Mouse (Mus musculus) adrenal gland, adult 18-20 months (tissue): Measurements from ENCODE around the gene Rapgef4. TPM values are rescaled to one million over a fixed set of nuclear protein-coding genes. Genes with fewer than 3 reads are reported as not detected.
A peak's percentile ranks its signal among the peaks of the same experiment; 100 is the strongest.

Experiments
- DNase-seq, 2 experiments: peaks; one replicate each; pipeline ENCODE4 v3.0.0; 2021 to 2022; ENCODE audit warnings: low spot score in 2 of 2
- long read RNA-seq, 2 experiments: library from polyadenylated mRNA; stranded (forward); transcript quantifications; one replicate each; pipeline ENCODE4 v2.0.0; 2021
- total RNA-seq, 2 experiments: library from RNA; stranded (reverse); gene quantifications; 1 replicate in 1 of 2; 2 replicates in 1 of 2; pipeline ENCODE4 v1.2.3; 2021

Rapgef4 gene
- 100 to 1,000 TPM in 1 of 2 experiments, 10 to 100 TPM in 1; 43.3 to 279 TPM for total RNA-seq
- long read RNA-seq, experiment 1, partial matches to known transcripts: 4 of 35 reads
- long read RNA-seq, experiment 1, other reads (novel, unspliced or antisense): 31 of 35 reads
- long read RNA-seq, experiment 2, full-length matches to known transcripts: 8 of 385 reads
- long read RNA-seq, experiment 2, partial matches to known transcripts: 59 of 385 reads
- long read RNA-seq, experiment 2, other reads (novel, unspliced or antisense): 318 of 385 reads

DNA sequence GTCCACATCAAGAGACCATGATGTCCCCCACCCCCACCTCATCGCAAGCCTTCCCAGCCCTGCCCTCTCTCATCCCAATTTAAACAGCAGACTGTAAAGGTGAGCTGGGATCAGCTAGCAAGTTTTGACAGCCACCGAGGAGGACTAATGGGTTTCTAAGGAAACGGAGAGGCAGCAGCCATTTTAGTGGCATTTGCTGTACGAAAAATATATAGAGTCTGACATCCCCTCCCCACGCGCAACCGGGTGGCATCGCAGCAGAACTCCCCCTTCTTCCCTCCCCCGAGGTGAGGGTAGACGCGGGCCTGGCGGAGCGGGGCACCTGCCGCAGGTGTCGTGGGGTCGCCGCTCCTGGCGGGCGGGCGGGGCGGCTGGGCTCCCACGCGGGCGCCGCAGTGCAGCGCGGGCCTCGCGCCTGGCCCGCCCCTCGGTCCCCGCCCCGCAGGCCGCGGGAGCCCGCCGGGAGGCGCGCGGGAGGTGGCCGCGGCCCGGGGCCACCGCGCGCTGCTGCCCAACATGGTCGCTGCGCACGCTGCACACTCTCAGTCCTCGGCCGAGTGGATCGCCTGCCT lies at the start of gene Rapgef4:
Rapgef4 (plus strand) TSS at position 470 of the 572 bp plus-strand sequence.
- peak; percentile 40 to 50 for DNase-seq

- DNase-seq: no peak
Measured at GRCm38 (mm10) chr2:71934046-71934445, 47.0 kb upstream of the Rapgef4 start.

- DNase-seq: no peak
Measured at GRCm38 (mm10) chr2:71936711-71937110, 44.3 kb upstream of the Rapgef4 start.

- no peak for DNase-seq
Measured at GRCm38 (mm10) chr2:71937649-71938308, 43.3 kb upstream of the Rapgef4 start.

DNA sequence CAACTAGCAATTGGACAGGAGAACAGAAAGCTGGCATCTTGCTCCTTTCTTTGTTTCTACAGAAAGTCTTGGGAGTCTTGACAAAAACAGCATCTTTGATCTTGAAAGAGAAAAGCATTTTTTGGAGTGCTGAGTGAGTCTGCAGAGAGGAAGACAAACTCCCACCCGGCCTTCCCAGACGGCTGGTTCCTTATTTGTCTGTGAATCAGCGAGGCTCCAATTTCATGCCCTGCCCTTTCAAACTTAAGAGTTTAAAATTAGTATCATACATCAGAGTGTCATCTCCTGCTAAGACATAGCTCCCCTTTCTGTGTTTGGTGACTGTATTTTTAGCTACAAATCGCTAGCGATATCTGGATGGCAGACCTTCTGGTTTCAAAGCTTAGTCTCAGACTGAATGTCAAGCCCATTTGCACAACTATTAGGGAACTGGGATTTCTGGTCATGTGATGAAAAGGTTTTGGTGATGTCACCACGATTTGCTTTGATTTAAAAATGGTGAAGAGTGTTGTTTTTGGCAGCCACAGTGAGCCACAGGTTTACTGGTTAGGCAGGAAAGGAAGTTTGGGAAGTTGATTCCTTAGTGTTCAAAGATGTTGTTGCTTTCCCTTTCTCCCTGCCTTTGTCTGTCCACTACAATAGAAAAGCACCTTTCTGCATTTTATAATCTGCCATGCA lies 42.2 kb upstream of the Rapgef4 start:
- DNase-seq: no peak

DNA sequence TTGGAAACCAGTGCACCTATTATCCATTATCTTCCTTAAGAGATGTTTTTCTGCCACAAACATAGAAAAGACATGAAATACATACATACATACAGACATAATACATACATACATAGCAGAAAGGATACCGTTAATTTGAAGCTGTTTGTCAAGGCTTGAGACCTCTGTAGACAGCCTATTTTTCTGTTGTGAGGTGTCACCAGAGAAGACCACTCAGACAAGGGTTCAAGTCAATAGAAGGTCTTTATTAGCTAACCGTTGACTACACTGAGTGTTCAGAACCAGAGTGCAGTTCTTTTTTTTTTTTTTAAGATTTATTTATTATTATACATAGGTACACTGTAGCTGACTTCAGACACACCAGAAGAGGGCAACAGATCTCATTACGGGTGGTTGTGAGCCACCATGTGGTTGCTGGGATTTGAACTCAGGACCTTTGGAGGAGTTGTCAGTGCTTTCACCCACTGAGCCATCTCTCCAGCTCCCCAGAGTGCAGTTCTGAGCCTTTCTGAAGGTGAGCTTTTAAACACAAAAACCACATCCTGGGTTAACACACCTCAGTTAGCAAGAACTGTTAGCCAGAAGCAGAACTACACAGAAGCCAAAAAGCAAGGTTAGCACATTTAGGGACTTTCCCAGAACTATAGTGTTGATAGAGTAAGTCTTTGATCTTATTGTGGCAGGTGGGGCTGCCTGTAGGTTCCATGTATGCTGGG lies 39.9 kb upstream of the Rapgef4 start:
- DNase-seq: no peak

DNA sequence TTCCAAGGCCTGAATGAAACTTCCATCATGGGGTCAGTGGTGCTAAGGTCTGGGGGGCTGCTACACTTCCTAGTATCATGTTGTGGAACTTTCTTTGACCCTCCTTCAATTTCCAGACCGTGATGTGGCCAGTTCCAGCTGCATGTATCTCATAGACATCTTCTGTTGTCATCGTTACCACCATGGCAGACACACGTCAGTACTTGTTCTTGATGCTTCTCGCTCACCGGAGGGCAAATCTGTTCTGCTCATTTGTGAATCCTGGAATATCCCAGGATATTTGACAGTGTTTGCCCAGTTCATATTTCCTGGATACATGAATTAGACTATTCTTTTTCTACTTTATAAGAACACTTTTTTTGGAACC lies 39.3 kb upstream of the Rapgef4 start:
- DNase-seq: no peak

GRCm38 (mm10) chr2:71951212-71951611 lies 29.8 kb upstream of the Rapgef4 start:
- DNase-seq: no peak

GRCm38 (mm10) chr2:71955637-71956036 lies 25.4 kb upstream of the Rapgef4 start:
- DNase-seq: peak; percentile 42 to 54

DNA sequence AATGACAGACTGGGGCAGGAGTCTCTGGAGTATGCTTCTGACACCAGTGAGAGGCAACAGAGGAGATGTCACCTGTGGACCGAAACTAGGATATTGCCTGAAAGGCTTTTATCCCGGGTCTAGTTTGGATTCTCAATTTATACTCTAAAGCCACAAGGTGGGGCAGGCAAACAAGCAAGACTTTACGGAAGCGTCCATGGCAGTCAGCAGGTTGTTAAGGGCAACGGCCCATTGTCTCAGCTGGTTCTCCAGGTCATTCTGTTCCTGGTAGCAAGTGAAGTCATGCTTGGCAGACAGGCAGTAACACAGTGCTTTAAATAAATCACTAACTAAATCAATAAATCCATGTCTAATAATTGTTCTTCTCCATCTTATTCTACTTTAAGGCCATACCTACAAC lies 24.6 kb upstream of the Rapgef4 start:
- DNase-seq: no peak

GRCm38 (mm10) chr2:71957951-71958350 lies 23.1 kb upstream of the Rapgef4 start:
- no peak for DNase-seq

DNA sequence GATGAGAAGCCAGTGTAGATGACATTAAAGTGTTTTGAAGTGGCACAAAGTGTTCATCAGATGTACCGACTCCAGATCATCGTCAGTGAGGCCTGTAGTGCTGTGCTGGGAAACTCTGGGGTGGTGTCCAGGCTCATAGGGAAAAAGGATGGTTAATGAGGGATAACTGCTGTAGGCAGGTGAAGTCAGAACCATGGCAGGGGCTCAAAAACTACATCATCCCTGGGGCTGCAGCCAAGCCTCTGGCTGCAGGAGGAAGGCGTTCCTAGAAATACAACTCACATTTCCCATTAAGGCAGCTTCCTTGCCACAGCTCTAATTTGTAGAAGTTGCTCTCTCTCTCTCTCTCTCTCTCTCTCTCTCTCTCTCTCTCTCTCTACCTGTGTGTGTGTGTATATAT lies 22.6 kb upstream of the Rapgef4 start:
- no peak for DNase-seq

GRCm38 (mm10) chr2:71964216-71964615 lies 16.8 kb upstream of the Rapgef4 start:
- DNase-seq: no peak

DNA sequence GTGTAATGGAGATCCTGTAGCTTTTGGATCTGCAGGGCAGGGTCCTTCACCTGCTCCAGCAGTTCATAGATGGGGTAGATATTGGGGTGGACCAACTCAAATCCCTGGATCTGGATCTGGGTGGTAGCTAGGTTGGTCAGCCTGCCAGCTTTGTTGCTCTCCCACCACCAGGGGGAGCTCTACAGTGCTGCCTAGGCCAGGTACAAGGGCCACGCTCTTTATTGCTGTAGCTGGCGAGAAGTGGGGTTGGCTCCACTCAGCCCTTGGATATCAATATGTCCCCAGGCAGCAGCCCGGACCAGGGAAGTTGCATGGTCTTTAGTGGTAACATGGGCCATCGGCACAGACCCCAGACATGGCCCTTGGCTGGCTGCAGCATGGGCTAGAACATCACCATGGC lies 15.6 kb upstream of the Rapgef4 start:
- peak; percentile 53 to 61 for DNase-seq

DNA sequence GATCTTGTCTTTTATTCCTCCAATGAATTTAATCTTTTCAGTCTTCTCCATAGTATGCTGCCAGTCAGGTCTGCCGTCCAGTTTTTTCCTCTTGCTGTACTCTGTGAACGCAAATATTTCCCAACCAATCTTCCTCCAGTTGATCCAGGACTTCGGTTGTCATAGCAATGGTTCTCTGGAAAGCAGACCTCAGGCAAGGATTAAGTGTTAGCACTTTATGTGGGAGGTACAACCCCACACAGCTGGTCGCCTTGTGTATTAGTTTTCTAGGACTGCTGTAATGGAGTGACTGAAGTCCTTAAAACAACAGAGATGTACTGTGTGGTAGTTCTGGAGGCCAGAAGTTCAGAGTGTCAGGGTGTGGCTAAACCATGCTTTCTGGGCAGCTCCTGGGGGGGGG lies 14.3 kb upstream of the Rapgef4 start:
- DNase-seq: no peak

DNA sequence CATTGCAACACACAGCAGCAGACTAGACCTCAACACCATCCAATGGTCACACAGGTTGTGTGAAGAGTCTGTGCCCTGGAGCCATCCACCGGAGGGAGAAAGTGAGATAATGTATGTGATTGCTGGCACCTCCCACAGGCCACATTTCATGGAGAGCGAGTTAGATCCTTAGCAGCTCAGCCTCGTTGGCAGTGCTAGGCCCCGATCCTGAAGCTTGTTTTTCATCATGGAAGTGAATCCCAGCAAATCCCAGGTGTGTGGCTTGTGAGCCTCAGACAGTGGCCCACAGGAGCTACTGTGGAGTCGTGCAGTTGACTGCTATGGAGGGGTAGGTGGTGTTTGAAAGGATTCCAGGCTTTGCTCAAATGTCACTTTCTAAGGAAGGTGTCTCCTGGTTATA lies 13.2 kb upstream of the Rapgef4 start:
- no peak for DNase-seq

DNA sequence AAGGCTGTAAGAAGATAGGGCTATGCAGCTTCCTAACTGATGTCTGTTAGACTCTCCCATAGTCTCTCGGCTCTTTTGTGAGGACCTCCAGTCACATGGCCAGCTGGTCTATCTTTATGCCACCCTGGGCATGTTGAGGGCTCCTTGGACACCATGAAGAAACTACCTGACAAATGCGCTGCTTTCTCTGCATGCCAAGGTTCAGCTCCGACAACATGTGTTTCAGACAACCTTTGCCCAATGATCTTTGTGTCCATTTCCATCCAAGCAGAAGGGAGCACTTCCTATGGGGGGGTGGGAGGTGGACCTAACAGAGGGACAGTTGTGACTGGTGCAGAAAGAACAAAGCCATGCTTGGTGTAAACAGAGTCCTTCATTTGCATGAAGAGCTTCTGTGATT lies 7.4 kb upstream of the Rapgef4 start:
- no peak for DNase-seq

DNA sequence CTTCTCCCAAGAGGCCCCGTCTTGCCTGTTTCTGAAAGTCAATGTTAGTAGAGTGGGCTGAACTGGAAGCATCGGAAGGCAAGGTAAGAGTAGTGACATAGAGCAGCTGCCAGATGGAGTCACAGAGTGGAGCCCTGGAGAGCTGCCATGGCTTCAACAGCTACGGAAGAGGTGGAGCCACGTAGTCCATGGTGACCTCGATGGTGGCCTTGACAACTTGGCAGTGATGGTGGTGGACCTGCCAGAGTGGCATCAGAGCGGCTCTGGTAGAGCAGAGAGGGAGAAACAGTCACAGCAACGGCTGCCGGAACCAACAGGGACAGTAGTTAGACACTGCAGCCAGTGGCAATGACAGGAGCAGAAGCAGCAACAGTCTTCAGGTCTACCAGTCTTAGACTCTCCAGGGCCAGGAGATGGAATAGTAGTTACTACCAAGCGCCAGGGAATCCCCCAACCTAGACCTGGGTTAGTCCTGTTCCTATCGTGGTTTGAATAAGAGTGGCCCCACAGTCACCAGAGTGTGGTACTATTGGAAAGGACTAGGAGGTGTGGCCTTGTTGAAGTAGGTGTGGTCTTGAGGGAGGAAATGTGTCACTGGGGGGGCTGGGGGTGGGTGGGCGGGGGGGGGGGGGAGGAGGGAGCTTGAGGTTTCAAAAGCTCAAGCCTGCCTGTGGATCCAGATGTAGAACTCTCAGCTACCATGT lies 6.7 kb upstream of the Rapgef4 start:
- peak in 1 of 2 experiments; percentile 32 for DNase-seq

DNA sequence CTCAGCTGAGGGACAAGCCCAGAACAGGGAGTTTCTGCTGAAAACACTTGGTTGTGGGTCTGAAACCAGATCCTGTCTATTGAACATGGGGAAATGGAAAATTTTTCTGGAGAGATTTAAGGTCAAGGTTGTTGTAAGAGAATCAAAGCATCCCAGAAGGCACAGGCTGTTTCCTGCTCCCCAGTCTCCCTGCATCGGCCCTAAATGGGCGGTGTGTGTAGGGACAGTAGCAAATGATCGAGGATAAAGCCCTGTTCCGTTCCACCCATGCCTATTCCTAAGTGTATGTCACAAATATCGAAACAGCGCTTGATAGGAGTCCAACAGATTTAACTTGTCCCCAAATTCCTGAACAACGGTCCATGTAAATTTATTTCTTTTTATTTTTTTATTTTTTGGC lies 1.1 kb upstream of the Rapgef4 start:
- no peak for DNase-seq

GRCm38 (mm10) chr2:71981343-71981851 lies 357 bp downstream of the Rapgef4 start:
- peak in 1 of 2 experiments; percentile 15 for DNase-seq

- no peak for DNase-seq
Measured at GRCm38 (mm10) chr2:71981896-71982295, 856 bp downstream of the Rapgef4 start.
